Mouse (Mus musculus) natural killer cell, adult 2 months (primary cell): ENCODE measurements around the gene Gm3667.
"Not testable (repeated sequence)": the region's sequence is repeated elsewhere in the genome, so short reads cannot be mapped to it uniquely, and the experiment has no call there.

Experiments used
- DNase-seq, 2 experiments: peaks; one replicate each; pipeline ENCODE4 v3.0.0; 2022; ENCODE audit warnings: low spot score in 2 of 2

Gene Gm3667

GRCm38 (mm10) chr14:6889521-6890012 is at the start of gene Gm3667:
Gene Gm3667 (minus strand): TSS chr14:6889962.
- not testable (repeated sequence) for DNase-seq

GRCm38 (mm10) chr14:6899881-6900280 is 10.1 kb upstream of the Gm3667 start:
- DNase-seq = not testable (repeated sequence)

- DNase-seq = not testable (repeated sequence)
Observed at GRCm38 (mm10) chr14:6888811-6889210, 951 bp downstream of the Gm3667 start.

DNA sequence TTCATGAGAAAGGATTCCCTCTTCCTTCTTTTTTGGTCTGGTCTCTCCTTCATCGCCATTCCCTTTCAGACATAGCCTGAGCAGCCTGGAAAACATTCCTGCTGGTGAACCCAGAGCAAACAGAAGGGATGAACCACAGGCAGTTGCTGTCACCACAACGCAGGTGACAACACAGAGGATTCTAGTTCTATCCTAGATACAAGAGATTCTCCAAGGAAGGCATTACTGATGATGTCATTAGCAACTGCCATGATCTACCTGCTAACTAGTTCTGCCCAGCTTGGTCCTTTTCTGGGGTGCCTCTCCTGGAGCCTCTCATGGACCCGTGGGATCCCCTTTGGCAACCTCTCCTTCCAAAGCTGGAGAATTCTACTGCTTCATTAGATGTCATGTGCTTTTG is 49.6 kb downstream of the Gm3667 start, which contains the start of gene Gm3642:
Gene Gm3642, minus strand, starts transcription at position 101 of the 400 bp plus-strand sequence.
- not testable (repeated sequence) for DNase-seq

- not testable (repeated sequence) for DNase-seq
Observed at GRCm38 (mm10) chr14:6823297-6823696, 66.5 kb downstream of the Gm3667 start.
